Mouse (Mus musculus) forebrain, embryonic 10.5 days (tissue): ENCODE data around the gene Per2. TPM values are rescaled to one million over a fixed set of nuclear protein-coding genes. Genes with fewer than 3 reads are reported as not detected.

Source experiments
- polyA plus RNA-seq: library from polyadenylated mRNA; unstranded; fragments of >200 nt; fragmentation: Nextera tagmentation; extraction: Ambion mirVana; gene quantifications from 2 replicates; pipeline ENCODE4 v1.2.1, GENCODE M21; 2016

Gene Per2
- polyA plus RNA-seq, 1 experiment from 2014 or later = 1.6 TPM

Other genes with a start within 250 kb of the Per2 start
- 95.3 and 99.9 TPM in 2 replicates for gene Ube2f, start 209.0 kb downstream of the Per2 start, polyA plus RNA-seq
- 18.5 and 18.7 TPM in 2 replicates for gene Scly, start 161.0 kb downstream of the Per2 start, polyA plus RNA-seq
- gene Espnl, start 137.2 kb downstream of the Per2 start, polyA plus RNA-seq = 0.04 TPM in 1 of 2 replicates, not detected in the other
- 0.11 and 0.14 TPM in 2 replicates for gene Klhl30, start 108.3 kb downstream of the Per2 start, polyA plus RNA-seq
- 1.1 and 1.6 TPM in 2 replicates for gene Erfe, start 92.9 kb downstream of the Per2 start, polyA plus RNA-seq
- gene Ilkap, start 60.5 kb downstream of the Per2 start, polyA plus RNA-seq = 168 and 176 TPM in 2 replicates
- 156 and 177 TPM in 2 replicates for gene Hes6, start 45.3 kb downstream of the Per2 start, polyA plus RNA-seq
- 13.1 and 13.9 TPM in 2 replicates for gene Traf3ip1, start 35.3 kb upstream of the Per2 start, polyA plus RNA-seq
- gene Asb1, start 81.2 kb upstream of the Per2 start, polyA plus RNA-seq = 7.3 and 7.4 TPM in 2 replicates